Mouse (Mus musculus) forelimb bud, embryonic 11.5 days (tissue): ENCODE results near the gene Olfr1122.
"Not testable (repeated sequence)": the region's sequence is repeated elsewhere in the genome, so short reads cannot be mapped to it uniquely, and the experiment has no call there.

Experiments
- DNase-seq: peaks from one replicate; pipeline ENCODE4 v3.0.0-alpha.2; 2012; ENCODE audit warnings: low read depth, low spot score

Olfr1122 gene

GRCm38 (mm10) chr2:87385549-87385948, at the start of gene Olfr1122:
Gene Olfr1122, plus strand, starts transcription at chr2:87385849.
- no peak for DNase-seq

- DNase-seq = no peak
Observed at GRCm38 (mm10) chr2:87354515-87354914, 31.1 kb upstream of the Olfr1122 start, which contains the start of gene Olfr1120. Gene Olfr1120, plus strand, starts transcription at chr2:87354815.

GRCm38 (mm10) chr2:87360121-87360520, 25.5 kb upstream of the Olfr1122 start:
- DNase-seq = not testable (repeated sequence)

GRCm38 (mm10) chr2:87369595-87369994, 16.1 kb upstream of the Olfr1122 start, which contains the start of gene Olfr1121:
Gene Olfr1121, plus strand, starts transcription at chr2:87369895.
- no peak for DNase-seq

DNA sequence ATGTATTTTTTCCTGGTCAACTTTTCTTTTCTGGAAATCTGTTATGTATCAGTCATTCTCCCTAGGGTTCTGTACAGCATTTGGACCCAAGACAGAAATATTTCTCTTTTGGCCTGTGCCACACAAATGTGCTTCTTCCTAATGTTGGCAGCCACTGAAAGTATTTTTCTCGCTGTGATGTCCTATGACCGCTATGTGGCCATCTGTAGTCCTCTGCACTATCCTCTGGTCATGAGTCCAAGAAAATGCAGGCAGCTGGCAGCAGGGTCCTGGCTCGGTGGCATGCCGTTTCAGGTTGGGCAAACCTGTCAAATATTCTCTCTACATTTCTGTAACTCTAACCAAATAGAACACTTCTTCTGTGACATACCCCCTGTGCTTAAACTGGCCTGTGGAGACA, 13.9 kb upstream of the Olfr1122 start:
- DNase-seq = no peak

- no peak for DNase-seq
Observed at GRCm38 (mm10) chr2:87383935-87384334, 1.7 kb upstream of the Olfr1122 start.

DNA sequence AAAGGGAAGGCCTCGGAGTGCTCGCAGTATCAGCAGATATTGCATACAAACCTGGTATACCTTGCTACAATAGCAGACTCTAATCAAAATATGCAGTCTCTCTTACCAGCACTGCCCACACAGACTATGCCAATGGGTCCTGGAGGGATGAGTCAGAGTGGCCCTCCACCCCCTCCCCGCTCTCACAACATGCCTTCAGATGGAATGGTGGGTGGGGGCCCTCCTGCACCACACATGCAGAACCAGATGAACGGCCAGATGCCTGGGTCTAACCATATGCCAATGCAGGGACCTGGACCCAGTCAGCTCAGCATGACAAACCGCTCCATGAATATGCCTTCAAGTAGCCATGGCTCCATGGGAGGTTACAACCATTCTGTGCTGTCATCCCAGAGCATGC, 8.0 kb downstream of the Olfr1122 start:
- not testable (repeated sequence) for DNase-seq

- DNase-seq = not testable (repeated sequence)
Observed at GRCm38 (mm10) chr2:87394686-87395085, 9.0 kb downstream of the Olfr1122 start.

- no peak for DNase-seq
Observed at GRCm38 (mm10) chr2:87416335-87416734, 30.7 kb downstream of the Olfr1122 start, which contains the start of gene Olfr1123. Gene Olfr1123, plus strand, starts transcription at chr2:87416635.

GRCm38 (mm10) chr2:87429975-87430374, 44.3 kb downstream of the Olfr1122 start, which contains the start of gene Olfr1124:
Gene Olfr1124, plus strand, starts transcription at chr2:87430275.
- no peak for DNase-seq

DNA sequence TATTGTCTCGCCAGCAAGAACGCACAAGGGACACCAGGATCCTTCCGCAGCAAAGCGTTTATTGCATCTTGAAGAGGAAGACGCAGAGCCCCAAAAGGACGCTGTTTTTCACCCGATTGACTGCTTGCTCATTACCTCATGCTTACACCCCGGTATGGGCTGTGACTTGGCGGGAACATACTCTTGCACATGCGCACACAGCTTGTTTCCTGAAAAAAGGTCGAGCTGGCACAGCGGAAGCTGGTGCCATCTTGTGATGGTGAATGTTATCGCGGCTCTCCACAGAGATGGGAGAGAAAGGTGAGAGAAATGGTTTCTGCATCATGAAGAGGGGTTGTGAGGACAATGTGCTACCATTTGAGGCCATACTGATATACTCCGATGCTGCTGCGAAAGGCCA, 52.1 kb downstream of the Olfr1122 start:
- DNase-seq = no peak
